Mouse (Mus musculus): Measurements from ENCODE around the gene Sv2b. TPM values are rescaled to one million over a fixed set of nuclear protein-coding genes. Genes with fewer than 3 reads are reported as not detected.

The Sv2b gene
- polyA plus RNA-seq, 1 experiment from 2014 or later = 0.85 TPM

DNA sequence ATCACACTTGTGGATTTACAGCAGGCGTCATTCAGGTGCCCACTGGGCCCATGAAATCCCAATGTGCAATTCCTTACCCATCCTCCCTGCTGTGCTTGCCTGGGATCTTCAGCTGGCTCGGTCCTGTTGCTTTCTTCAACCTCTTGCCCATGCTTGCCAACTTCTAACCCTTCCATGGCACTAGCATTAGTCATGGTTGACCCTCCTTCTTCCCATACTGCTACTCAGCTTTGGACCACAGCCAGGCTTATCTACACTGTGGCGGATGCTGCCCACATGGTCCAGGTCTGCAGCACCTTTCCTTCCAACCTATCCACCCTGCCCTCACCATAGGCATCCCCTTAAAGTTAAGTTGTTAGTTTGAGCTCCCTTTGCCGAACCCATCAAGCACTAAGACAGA lies 28.0 kb downstream of the Sv2b start:
- DNase-seq (ENCODE audit: low spot score) (no peak), ATAC-seq (ENCODE audit: low FRiP score) (no peak)
- no peak overlapping the region for H3K4me2 ChIP-seq (replicated peaks; ENCODE audit: low read depth, low read length)
- no peaks in the 10 kb centered on the region for H3K9me3 ChIP-seq (ENCODE audit: control insufficient read depth, low read length)
- no peak overlapping the region for H3K9ac ChIP-seq (ENCODE audit: low read depth, low read length)
- H3K4me3 ChIP-seq (ENCODE audit: low read depth, low read length) = no peak overlapping the region
- WGBS = 79% methylated on average over 4 of the region's 4 CpGs
- H3K27ac ChIP-seq (ENCODE audit: low read depth, low read length) = no peak overlapping the region
- H3K27me3 ChIP-seq (ENCODE audit: control insufficient read depth, insufficient read depth, low read length) = no peaks in the 10 kb centered on the region
- H3K4me1 ChIP-seq (replicated peaks; ENCODE audit: control insufficient read depth, insufficient read depth, low read length) = no peaks in the 10 kb centered on the region
- H3K36me3 ChIP-seq (ENCODE audit: control insufficient read depth, insufficient read depth, low read length) = no peaks in the 10 kb centered on the region

DNA sequence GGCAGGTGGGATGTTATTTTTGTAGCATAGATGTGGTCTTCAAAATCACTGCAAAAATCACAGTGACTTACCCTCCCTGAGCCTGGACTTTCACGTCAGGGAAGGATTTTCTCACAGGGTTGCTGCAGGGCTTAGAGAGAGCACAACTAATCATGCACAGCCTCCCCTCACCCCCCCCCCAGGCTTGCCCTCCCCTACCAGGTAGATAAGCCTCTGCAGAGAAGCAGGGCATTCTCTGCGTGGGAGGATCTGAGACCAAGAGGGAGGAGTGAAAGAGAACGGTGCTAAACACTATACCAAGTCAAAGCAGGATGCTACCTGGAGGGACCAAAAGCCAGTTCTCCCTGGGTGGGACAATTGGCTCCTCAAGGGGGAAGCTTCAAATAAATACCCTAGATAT lies 31.2 kb downstream of the Sv2b start:
- H3K4me1 ChIP-seq (replicated peaks; ENCODE audit: control insufficient read depth, insufficient read depth, low read length) = no peaks in the 10 kb centered on the region
- no peaks in the 10 kb centered on the region for H3K27me3 ChIP-seq (ENCODE audit: control insufficient read depth, insufficient read depth, low read length)
- H3K4me3 ChIP-seq (ENCODE audit: low read depth, low read length) = no peak overlapping the region
- no peak overlapping the region for H3K9ac ChIP-seq (ENCODE audit: low read depth, low read length)
- ATAC-seq (ENCODE audit: low FRiP score) = no peak
- H3K4me2 ChIP-seq (replicated peaks; ENCODE audit: low read depth, low read length) = no peak overlapping the region
- WGBS = 15% methylated on average over 3 of the region's 3 CpGs
- no peak for DNase-seq (ENCODE audit: low spot score)
- no peaks in the 10 kb centered on the region for H3K36me3 ChIP-seq (ENCODE audit: control insufficient read depth, insufficient read depth, low read length)
- H3K27ac ChIP-seq (ENCODE audit: low read depth, low read length) = no peak overlapping the region
- H3K9me3 ChIP-seq (ENCODE audit: control insufficient read depth, low read length) = no peaks in the 10 kb centered on the region

DNA sequence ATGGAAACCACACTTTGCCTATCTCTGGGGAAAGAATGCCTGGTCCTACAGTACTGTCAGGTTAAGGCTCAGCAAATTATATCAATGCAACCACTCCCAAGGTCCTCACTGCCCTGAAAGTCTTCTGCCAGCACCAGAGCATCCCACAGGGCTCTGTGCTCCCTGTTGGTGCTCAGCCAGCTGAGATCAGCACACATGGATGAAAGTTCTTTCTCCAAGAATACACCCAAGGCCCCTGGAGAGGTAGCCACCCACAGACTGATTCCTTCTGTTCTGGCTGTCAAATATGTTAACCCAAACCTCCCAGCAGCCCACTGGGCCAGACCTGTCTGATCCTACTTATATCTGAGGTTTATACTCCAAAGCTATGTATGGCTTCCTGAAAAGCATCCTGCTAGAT lies 32.3 kb downstream of the Sv2b start:
- no peak overlapping the region for H3K9ac ChIP-seq (ENCODE audit: low read depth, low read length)
- ATAC-seq (ENCODE audit: low FRiP score) = no peak
- no peaks in the 10 kb centered on the region for H3K36me3 ChIP-seq (ENCODE audit: control insufficient read depth, insufficient read depth, low read length)
- no peaks in the 10 kb centered on the region for H3K4me1 ChIP-seq (replicated peaks; ENCODE audit: control insufficient read depth, insufficient read depth, low read length)
- H3K27ac ChIP-seq (ENCODE audit: low read depth, low read length) = no peak overlapping the region
- DNase-seq (ENCODE audit: low spot score) = no peak
- H3K9me3 ChIP-seq (ENCODE audit: control insufficient read depth, low read length) = no peaks in the 10 kb centered on the region
- no peak overlapping the region for H3K4me2 ChIP-seq (replicated peaks; ENCODE audit: low read depth, low read length)
- H3K27me3 ChIP-seq (ENCODE audit: control insufficient read depth, insufficient read depth, low read length) = no peaks in the 10 kb centered on the region
- no peak overlapping the region for H3K4me3 ChIP-seq (ENCODE audit: low read depth, low read length)

DNA sequence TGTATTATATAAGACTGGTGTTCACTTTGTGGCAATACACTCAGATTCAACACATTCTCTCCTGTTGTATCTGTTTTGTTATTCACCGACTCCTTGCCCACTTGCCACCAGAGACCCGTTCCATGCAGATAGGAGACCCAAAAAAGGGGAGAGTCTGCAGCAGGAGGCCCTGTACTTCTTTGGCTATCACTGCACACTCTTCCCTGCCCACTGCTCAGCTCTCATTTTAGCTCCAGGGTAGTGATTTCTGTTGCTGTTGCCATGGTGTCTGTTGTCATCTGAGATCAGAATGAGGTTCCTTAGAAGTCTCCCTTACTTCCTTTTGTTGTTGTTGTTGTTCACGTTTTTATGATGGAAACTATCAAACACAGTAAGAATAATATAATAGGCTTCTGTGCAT lies 34.5 kb downstream of the Sv2b start:
- Histone ChIP-seq H3K36me3 (ENCODE audit: control insufficient read depth, insufficient read depth, low read length) (no peaks in the 10 kb centered on the region), H3K4me1 (replicated peaks; ENCODE audit: control insufficient read depth, insufficient read depth, low read length) (no peaks in the 10 kb centered on the region), H3K4me2 (replicated peaks; ENCODE audit: low read depth, low read length) (no peak overlapping the region), H3K4me3 (ENCODE audit: low read depth, low read length) (no peak overlapping the region), H3K9ac (ENCODE audit: low read depth, low read length) (no peak overlapping the region), H3K27ac (ENCODE audit: low read depth, low read length) (no peak overlapping the region), H3K27me3 (ENCODE audit: control insufficient read depth, insufficient read depth, low read length) (no peaks in the 10 kb centered on the region), H3K9me3 (ENCODE audit: control insufficient read depth, low read length) (no peaks in the 10 kb centered on the region)
- DNase-seq (ENCODE audit: low spot score) (no peak), ATAC-seq (ENCODE audit: low FRiP score) (no peak)
- 74% methylated on average over 3 of the region's 3 CpGs for WGBS

DNA sequence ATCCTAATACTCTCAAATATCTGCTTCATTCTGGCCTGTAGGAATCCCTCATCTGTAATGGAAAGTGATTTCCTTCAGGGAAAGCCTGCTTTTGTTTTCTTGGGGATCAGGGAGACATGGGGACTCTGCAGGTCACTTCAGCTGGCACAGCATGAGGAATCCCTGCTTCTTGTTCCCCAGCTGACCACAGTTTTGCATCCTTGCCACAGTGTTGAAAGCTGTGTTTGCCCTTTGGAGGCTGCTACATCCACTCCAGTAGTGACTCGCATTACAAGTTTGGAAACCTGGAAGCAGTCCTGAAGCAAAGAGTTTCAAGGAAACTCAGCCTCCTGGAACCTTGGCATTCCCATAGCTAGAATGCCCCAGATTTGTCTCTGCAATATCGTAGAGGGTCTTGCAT lies 35.4 kb downstream of the Sv2b start:
- no peak for ATAC-seq (ENCODE audit: low FRiP score)
- WGBS = 62% methylated on average over 2 of the region's 2 CpGs
- no peaks in the 10 kb centered on the region for H3K9me3 ChIP-seq (ENCODE audit: control insufficient read depth, low read length)
- no peaks in the 10 kb centered on the region for H3K27me3 ChIP-seq (ENCODE audit: control insufficient read depth, insufficient read depth, low read length)
- no peaks in the 10 kb centered on the region for H3K36me3 ChIP-seq (ENCODE audit: control insufficient read depth, insufficient read depth, low read length)
- no peak overlapping the region for H3K27ac ChIP-seq (ENCODE audit: low read depth, low read length)
- no peak overlapping the region for H3K9ac ChIP-seq (ENCODE audit: low read depth, low read length)
- no peak overlapping the region for H3K4me2 ChIP-seq (replicated peaks; ENCODE audit: low read depth, low read length)
- no peak for DNase-seq (ENCODE audit: low spot score)
- H3K4me3 ChIP-seq (ENCODE audit: low read depth, low read length) = no peak overlapping the region
- H3K4me1 ChIP-seq (replicated peaks; ENCODE audit: control insufficient read depth, insufficient read depth, low read length) = no peaks in the 10 kb centered on the region

DNA sequence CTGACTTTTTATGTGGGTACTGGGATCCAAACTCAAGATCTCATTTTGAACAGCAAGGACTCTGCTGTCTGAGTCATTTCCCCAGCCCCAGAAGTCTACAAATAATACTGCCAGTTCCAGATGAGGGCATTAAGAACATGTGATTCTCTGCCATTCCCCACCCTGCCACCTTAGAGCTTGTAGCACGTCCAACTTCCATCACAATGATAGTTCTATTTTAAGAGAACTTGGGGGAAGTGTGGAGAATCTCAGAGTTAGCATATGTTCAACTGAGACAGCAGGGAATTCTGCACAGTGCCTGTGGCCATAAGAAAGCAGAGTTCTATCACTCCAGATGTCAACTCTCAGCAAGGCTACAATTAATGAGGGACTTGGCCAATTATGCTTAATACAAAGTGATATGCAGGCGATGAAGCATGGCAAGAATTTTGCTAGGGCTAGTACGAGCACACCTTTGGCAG lies 37.1 kb downstream of the Sv2b start:
- Histone ChIP-seq H3K27ac (ENCODE audit: low read depth, low read length) (no peak overlapping the region), H3K4me1 (replicated peaks; ENCODE audit: control insufficient read depth, insufficient read depth, low read length) (no peaks in the 10 kb centered on the region), H3K9me3 (ENCODE audit: control insufficient read depth, low read length) (no peaks in the 10 kb centered on the region), H3K9ac (ENCODE audit: low read depth, low read length) (no peak overlapping the region), H3K4me2 (replicated peaks; ENCODE audit: low read depth, low read length) (no peak overlapping the region), H3K36me3 (ENCODE audit: control insufficient read depth, insufficient read depth, low read length) (no peaks in the 10 kb centered on the region), H3K4me3 (ENCODE audit: low read depth, low read length) (no peak overlapping the region), H3K27me3 (ENCODE audit: control insufficient read depth, insufficient read depth, low read length) (no peaks in the 10 kb centered on the region)
- WGBS = 77% methylated on average over 3 of the region's 3 CpGs
- DNase-seq (ENCODE audit: low spot score) (no peak), ATAC-seq (ENCODE audit: low FRiP score) (no peak)

DNA sequence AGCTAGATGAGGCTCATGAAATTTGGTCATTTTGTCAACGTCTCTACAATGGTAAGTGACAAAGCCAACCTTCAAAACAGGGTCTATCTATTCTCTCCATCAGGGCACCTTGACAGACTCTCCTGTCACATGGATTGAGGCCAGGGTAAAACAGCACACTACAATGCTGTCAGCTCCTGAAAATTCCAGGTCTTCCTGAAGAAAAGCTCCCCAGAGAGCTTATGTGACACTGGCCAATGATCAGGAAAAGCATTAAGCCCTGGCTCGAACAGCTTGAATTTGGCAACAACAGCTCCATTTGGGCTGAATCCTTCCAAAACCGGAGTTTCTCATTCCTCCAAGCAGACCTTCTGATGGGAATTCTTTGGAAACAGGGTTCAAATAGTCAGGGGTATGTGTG lies 37.8 kb downstream of the Sv2b start:
- no peak overlapping the region for H3K4me3 ChIP-seq (ENCODE audit: low read depth, low read length)
- no peak overlapping the region for H3K9ac ChIP-seq (ENCODE audit: low read depth, low read length)
- no peaks in the 10 kb centered on the region for H3K36me3 ChIP-seq (ENCODE audit: control insufficient read depth, insufficient read depth, low read length)
- WGBS = 80% methylated on average over 3 of the region's 3 CpGs
- H3K27me3 ChIP-seq (ENCODE audit: control insufficient read depth, insufficient read depth, low read length) = no peaks in the 10 kb centered on the region
- no peak overlapping the region for H3K27ac ChIP-seq (ENCODE audit: low read depth, low read length)
- DNase-seq (ENCODE audit: low spot score) (no peak), ATAC-seq (ENCODE audit: low FRiP score) (no peak)
- H3K9me3 ChIP-seq (ENCODE audit: control insufficient read depth, low read length) = no peaks in the 10 kb centered on the region
- no peak overlapping the region for H3K4me2 ChIP-seq (replicated peaks; ENCODE audit: low read depth, low read length)
- H3K4me1 ChIP-seq (replicated peaks; ENCODE audit: control insufficient read depth, insufficient read depth, low read length) = no peaks in the 10 kb centered on the region

DNA sequence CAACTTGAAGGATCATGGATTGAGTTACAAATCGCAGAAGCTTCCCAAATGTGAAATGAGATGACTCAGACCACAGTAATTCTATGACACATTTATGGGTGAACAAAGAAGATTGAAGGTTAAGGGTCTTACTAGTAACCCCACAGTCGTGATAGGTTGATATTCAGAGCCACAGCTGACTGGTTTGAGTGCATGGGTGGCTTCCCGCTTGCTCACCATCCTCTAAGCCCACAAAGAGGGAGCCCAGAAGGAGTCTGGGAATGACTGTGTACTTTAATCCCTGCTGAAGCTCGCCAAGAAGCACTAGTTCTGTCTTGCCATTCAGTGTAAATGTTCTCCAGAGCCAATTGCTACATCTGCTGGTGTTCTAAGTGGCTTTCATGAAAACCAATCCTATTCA lies 41.8 kb downstream of the Sv2b start:
- Histone ChIP-seq H3K36me3 (ENCODE audit: control insufficient read depth, insufficient read depth, low read length) (no peaks in the 10 kb centered on the region), H3K4me3 (ENCODE audit: low read depth, low read length) (no peak overlapping the region), H3K4me1 (replicated peaks; ENCODE audit: control insufficient read depth, insufficient read depth, low read length) (no peaks in the 10 kb centered on the region), H3K4me2 (replicated peaks; ENCODE audit: low read depth, low read length) (no peak overlapping the region), H3K9ac (ENCODE audit: low read depth, low read length) (no peak overlapping the region), H3K9me3 (ENCODE audit: control insufficient read depth, low read length) (no peaks in the 10 kb centered on the region), H3K27me3 (ENCODE audit: control insufficient read depth, insufficient read depth, low read length) (no peaks in the 10 kb centered on the region), H3K27ac (ENCODE audit: low read depth, low read length) (no peak overlapping the region)
- DNase-seq (ENCODE audit: low spot score) (no peak), ATAC-seq (ENCODE audit: low FRiP score) (no peak)
- WGBS = 78% methylated on average over 4 of the region's 4 CpGs

DNA sequence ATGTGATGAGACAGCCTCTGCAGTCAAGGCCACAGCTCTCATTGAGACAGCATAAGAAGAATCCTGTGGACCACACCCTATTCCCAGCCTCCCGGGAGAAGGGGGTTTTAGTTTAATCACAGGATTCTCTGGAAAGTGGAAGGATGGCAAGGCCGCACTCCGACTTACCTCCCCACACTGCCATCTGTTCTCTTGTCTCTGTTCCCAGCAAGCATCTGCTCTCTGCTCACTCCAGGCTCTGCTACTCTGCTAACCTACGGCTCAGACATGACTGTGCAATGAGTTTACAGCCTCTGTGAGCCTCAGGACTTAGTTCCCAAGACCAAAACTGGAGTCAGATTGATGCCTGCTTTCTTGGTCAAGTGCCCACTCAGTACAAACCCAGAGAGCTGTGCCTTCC lies 43.8 kb downstream of the Sv2b start:
- Histone ChIP-seq H3K27ac (ENCODE audit: low read depth, low read length) (no peak overlapping the region), H3K36me3 (ENCODE audit: control insufficient read depth, insufficient read depth, low read length) (no peaks in the 10 kb centered on the region), H3K27me3 (ENCODE audit: control insufficient read depth, insufficient read depth, low read length) (no peaks in the 10 kb centered on the region), H3K9me3 (ENCODE audit: control insufficient read depth, low read length) (no peaks in the 10 kb centered on the region), H3K4me3 (ENCODE audit: low read depth, low read length) (no peak overlapping the region), H3K4me1 (replicated peaks; ENCODE audit: control insufficient read depth, insufficient read depth, low read length) (no peaks in the 10 kb centered on the region), H3K9ac (ENCODE audit: low read depth, low read length) (no peak overlapping the region), H3K4me2 (replicated peaks; ENCODE audit: low read depth, low read length) (no peak overlapping the region)
- no peak for DNase-seq (ENCODE audit: low spot score)
- WGBS = 75% methylated on average over 4 of the region's 4 CpGs
- no peak for ATAC-seq (ENCODE audit: low FRiP score)

Data from hindbrain, embryonic 11.5 days (tissue).